Mouse (Mus musculus): ENCODE data around the gene Abca4. TPM values are rescaled to one million over a fixed set of nuclear protein-coding genes. Genes with fewer than 3 reads are reported as not detected.

The Abca4 gene
- polyA plus RNA-seq, 1 experiment from 2014 or later = 0.70 TPM

DNA sequence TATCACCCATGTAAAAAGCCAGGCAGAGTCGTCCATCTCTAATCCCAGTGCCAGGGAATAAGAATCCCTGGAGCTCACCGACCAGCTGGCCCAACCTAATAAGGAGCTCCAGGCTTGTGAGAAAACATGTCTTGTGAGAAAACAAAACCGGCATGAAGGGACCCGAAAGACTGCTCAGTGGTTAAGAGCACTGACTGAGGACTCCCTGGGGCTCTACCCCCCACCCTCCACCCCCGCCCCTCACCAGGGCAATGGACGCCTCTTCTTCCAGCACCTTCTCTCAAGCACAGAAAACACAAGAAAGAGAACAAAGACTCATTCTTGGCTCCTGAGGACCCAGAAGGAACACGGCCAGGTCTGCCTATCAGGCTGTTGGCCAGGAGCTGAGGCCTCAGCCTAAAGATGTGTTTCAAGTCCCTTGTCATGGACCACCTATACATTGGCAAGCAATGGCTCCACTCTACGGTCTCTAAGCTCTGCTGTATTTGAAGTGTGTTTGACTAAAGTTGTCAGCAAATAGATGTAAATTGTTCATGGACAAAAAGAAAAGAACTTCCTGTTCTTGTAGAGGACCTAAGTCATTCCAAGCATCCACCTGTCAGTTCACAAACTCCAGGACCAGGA, 23.1 kb upstream of the Abca4 start:
- Histone ChIP-seq H3K27ac (ENCODE audit: low read depth, low read length) (no peak overlapping the region), H3K27me3 (ENCODE audit: control insufficient read depth, insufficient read depth, low read length) (no peaks in the 10 kb centered on the region), H3K4me1 (ENCODE audit: control insufficient read depth, insufficient read depth, low read length) (no peaks in the 10 kb centered on the region), H3K4me3 (ENCODE audit: low read length) (no peak overlapping the region), H3K36me3 (ENCODE audit: control insufficient read depth, insufficient read depth, low read length) (no peaks in the 10 kb centered on the region), H3K9ac (ENCODE audit: low read depth, low read length) (no peak overlapping the region), H3K4me2 (replicated peaks; ENCODE audit: low read depth, low read length) (no peak overlapping the region), H3K9me3 (ENCODE audit: control insufficient read depth, low read length) (no peaks in the 10 kb centered on the region)
- WGBS = 89% methylated on average over 8 of the region's 8 CpGs
- no peak for ATAC-seq (ENCODE audit: low FRiP score, low TSS enrichment)

DNA sequence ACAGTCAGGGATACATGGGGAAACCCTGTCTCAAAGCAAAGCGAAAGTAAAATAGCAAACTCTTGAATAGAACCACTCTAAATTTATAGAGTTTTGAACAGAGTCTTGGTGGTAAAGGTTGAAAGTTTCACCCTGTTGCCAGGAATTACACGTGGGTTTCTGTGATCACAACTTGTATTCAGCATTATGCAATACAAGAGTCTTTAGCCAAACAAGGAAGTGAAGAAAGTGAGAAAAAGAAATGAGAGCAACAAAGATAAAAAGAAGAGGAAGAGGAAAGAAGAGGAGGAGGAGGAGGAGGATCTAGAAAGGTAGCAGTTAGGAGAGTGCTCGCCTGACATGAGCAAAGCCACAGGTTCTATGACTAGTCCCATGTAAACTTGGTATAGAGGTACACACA, 21.9 kb upstream of the Abca4 start:
- H3K4me1 ChIP-seq (ENCODE audit: control insufficient read depth, insufficient read depth, low read length) = no peaks in the 10 kb centered on the region
- ATAC-seq (ENCODE audit: low FRiP score, low TSS enrichment) = no peak
- H3K4me2 ChIP-seq (replicated peaks; ENCODE audit: low read depth, low read length) = no peak overlapping the region
- 78% methylated on average over 3 of the region's 3 CpGs for WGBS
- no peaks in the 10 kb centered on the region for H3K36me3 ChIP-seq (ENCODE audit: control insufficient read depth, insufficient read depth, low read length)
- no peaks in the 10 kb centered on the region for H3K9me3 ChIP-seq (ENCODE audit: control insufficient read depth, low read length)
- no peak overlapping the region for H3K27ac ChIP-seq (ENCODE audit: low read depth, low read length)
- no peak overlapping the region for H3K4me3 ChIP-seq (ENCODE audit: low read length)
- no peak overlapping the region for H3K9ac ChIP-seq (ENCODE audit: low read depth, low read length)
- no peaks in the 10 kb centered on the region for H3K27me3 ChIP-seq (ENCODE audit: control insufficient read depth, insufficient read depth, low read length)

DNA sequence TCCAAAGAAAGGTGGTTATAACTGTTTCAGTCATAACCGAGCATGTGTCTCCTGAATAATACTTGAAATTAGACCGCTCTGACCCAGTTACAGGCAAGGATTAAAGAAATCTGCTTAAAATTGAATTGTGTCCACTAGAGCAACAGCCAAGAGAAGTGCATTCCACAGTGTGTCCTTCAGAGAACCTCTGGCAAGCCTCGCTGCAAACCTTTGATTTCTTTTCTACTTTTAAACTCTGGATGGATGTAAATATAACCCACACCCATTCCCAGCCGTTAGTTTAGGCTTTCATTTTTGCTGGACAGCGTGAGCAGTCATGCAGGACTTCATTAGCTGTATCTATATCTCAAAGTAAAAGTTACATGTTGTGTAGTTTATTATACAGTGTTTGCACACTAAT, 17.6 kb upstream of the Abca4 start:
- Histone ChIP-seq H3K27me3 (ENCODE audit: control insufficient read depth, insufficient read depth, low read length) (no peaks in the 10 kb centered on the region), H3K9me3 (ENCODE audit: control insufficient read depth, low read length) (no peaks in the 10 kb centered on the region), H3K4me2 (replicated peaks; ENCODE audit: low read depth, low read length) (no peak overlapping the region), H3K4me3 (ENCODE audit: low read length) (no peak overlapping the region), H3K4me1 (ENCODE audit: control insufficient read depth, insufficient read depth, low read length) (no peaks in the 10 kb centered on the region), H3K9ac (ENCODE audit: low read depth, low read length) (no peak overlapping the region), H3K36me3 (ENCODE audit: control insufficient read depth, insufficient read depth, low read length) (no peaks in the 10 kb centered on the region), H3K27ac (ENCODE audit: low read depth, low read length) (0 out of 2 replicates have a peak overlapping the region, but pooled peaks have one; percentile 19)
- 65% methylated on average over 5 of the region's 5 CpGs for WGBS
- no peak; the same call in 1 of the 2 replicates for ATAC-seq (ENCODE audit: low FRiP score, low TSS enrichment)

DNA sequence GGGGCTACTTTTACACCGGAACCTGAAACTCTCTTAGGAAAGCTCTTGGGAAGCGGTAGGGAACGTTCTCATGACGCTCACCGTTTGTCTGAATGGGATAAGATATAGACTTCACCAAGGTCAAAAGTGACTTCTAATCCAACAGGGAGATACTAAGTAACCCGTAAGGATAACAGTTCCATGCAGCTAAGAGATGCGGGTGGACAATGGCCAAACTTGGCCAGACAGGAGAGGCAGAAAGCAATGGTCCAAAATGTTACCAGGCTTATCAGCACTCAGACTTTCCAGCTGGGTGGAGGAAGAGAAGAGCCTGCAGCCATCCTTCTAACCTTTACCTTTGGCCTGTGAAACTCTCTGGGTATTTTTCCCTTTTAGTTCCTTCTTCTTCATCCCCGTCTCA, 16.5 kb upstream of the Abca4 start:
- Histone ChIP-seq H3K9ac (ENCODE audit: low read depth, low read length) (no peak overlapping the region), H3K4me1 (ENCODE audit: control insufficient read depth, insufficient read depth, low read length) (no peaks in the 10 kb centered on the region), H3K27me3 (ENCODE audit: control insufficient read depth, insufficient read depth, low read length) (no peaks in the 10 kb centered on the region), H3K4me2 (replicated peaks; ENCODE audit: low read depth, low read length) (no peak overlapping the region), H3K4me3 (ENCODE audit: low read length) (no peak overlapping the region), H3K9me3 (ENCODE audit: control insufficient read depth, low read length) (no peaks in the 10 kb centered on the region), H3K27ac (ENCODE audit: low read depth, low read length) (no peak overlapping the region), H3K36me3 (ENCODE audit: control insufficient read depth, insufficient read depth, low read length) (no peaks in the 10 kb centered on the region)
- ATAC-seq (ENCODE audit: low FRiP score, low TSS enrichment) = no peak
- 89% methylated on average over 8 of the region's 8 CpGs for WGBS

DNA sequence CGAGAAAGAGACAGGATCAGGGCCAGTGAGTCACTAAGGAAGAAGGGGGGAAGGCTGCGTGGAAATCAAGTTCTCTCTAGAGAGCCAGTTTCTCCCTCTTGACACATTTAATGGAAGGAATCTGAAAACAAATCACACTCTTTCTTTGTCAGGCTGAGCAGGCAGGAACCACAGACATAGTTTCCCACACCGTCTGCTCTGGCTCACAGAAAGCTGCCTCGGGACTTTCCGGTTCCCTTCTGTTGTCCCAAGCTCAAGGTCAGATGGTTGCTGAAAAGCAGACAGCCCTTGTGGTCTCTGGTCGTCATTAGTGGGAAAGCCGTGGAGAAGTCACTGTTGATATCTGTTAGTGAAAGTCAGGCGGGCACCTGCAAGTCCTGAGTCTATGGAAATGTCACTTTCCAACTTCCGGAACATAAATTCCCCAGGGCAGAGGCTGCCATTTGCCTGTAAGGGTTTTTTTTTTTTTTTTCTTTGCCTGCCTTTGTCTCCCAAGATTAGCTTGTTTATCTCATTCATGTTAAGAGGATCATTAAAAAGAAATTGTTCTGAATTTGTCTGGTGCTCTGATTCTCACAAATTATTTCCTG, 10.9 kb upstream of the Abca4 start:
- peak overlapping the region; percentile 3; the same call in 1 of the 2 replicates for H3K27ac ChIP-seq (ENCODE audit: low read depth, low read length)
- 0 out of 2 replicates have a peak, but pooled peaks cover 3% of the 10 kb centered on the region for H3K9me3 ChIP-seq (ENCODE audit: control insufficient read depth, low read length)
- no peak overlapping the region for H3K4me2 ChIP-seq (replicated peaks; ENCODE audit: low read depth, low read length)
- no peak overlapping the region for H3K4me3 ChIP-seq (ENCODE audit: low read length)
- no peak overlapping the region for H3K9ac ChIP-seq (ENCODE audit: low read depth, low read length)
- WGBS = 52% methylated on average over 9 of the region's 9 CpGs
- no peaks in the 10 kb centered on the region for H3K27me3 ChIP-seq (ENCODE audit: control insufficient read depth, insufficient read depth, low read length)
- H3K36me3 ChIP-seq (ENCODE audit: control insufficient read depth, insufficient read depth, low read length) = no peaks in the 10 kb centered on the region
- H3K4me1 ChIP-seq (ENCODE audit: control insufficient read depth, insufficient read depth, low read length) = no peaks in the 10 kb centered on the region
- ATAC-seq (ENCODE audit: low FRiP score, low TSS enrichment) = no peak

DNA sequence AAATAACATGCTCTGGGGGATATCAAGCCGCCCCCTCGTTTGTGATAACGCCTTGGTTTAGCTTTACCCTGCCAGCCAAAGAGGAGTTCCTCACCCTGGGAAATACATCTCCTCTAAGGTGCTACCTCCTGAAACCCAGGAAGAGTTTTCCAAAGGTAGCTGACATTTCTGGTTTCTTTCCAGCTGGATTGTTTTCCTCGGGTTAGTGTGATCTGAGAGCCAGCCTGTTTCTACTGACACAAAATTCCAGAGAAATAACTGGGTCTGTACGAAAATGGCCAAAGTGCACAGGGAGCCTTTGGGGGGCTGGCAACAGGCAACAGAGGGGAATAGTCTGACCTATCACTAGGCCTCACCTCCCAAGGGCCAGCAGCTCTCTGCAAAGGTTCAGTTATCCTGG, 10.0 kb upstream of the Abca4 start:
- WGBS = 70% methylated on average over 5 of the region's 5 CpGs

DNA sequence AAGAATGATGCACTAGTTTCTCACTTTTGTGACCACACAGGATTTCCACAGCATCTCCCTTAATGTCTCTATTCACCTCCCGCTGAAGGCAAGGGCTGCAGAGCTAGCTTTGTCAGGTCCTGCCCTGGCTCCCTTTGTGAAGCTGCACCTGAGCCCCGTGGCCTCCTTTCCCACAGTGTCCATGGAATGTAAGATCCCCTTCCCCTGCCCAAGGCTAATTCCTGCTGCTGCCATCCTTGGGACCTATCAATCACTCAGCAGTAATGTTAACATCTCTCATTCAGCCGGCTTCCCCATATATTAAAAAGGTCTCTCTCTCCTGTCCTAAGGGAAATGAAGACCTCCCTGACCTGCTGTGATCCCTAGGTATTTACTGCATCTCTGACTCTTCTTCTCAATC, 9.2 kb upstream of the Abca4 start:
- 51% methylated on average over 3 of the region's 3 CpGs for WGBS
- no peak overlapping the region for H3K27ac ChIP-seq (ENCODE audit: low read depth, low read length)
- no peak overlapping the region for H3K4me3 ChIP-seq (ENCODE audit: low read length)
- H3K27me3 ChIP-seq (ENCODE audit: control insufficient read depth, insufficient read depth, low read length) = no peaks in the 10 kb centered on the region
- H3K4me2 ChIP-seq (replicated peaks; ENCODE audit: low read depth, low read length) = no peak overlapping the region
- ATAC-seq (ENCODE audit: low FRiP score, low TSS enrichment) = no peak
- 0 out of 2 replicates have a peak, but pooled peaks cover 3% of the 10 kb centered on the region for H3K9me3 ChIP-seq (ENCODE audit: control insufficient read depth, low read length)
- H3K4me1 ChIP-seq (ENCODE audit: control insufficient read depth, insufficient read depth, low read length) = no peaks in the 10 kb centered on the region
- no peaks in the 10 kb centered on the region for H3K36me3 ChIP-seq (ENCODE audit: control insufficient read depth, insufficient read depth, low read length)
- H3K9ac ChIP-seq (ENCODE audit: low read depth, low read length) = no peak overlapping the region

More for the DNA sequence above, 10.0 kb upstream of the Abca4 start:
- Histone ChIP-seq H3K4me1 (ENCODE audit: control insufficient read depth, insufficient read depth, low read length) (no peaks in the 10 kb centered on the region), H3K4me3 (ENCODE audit: low read length) (no peak overlapping the region), H3K27me3 (ENCODE audit: control insufficient read depth, insufficient read depth, low read length) (no peaks in the 10 kb centered on the region), H3K27ac (ENCODE audit: low read depth, low read length) (no peak overlapping the region), H3K9me3 (ENCODE audit: control insufficient read depth, low read length) (0 out of 2 replicates have a peak, but pooled peaks cover 3% of the 10 kb centered on the region), H3K9ac (ENCODE audit: low read depth, low read length) (no peak overlapping the region), H3K36me3 (ENCODE audit: control insufficient read depth, insufficient read depth, low read length) (no peaks in the 10 kb centered on the region), H3K4me2 (replicated peaks; ENCODE audit: low read depth, low read length) (no peak overlapping the region)
- no peak for ATAC-seq (ENCODE audit: low FRiP score, low TSS enrichment)

DNA sequence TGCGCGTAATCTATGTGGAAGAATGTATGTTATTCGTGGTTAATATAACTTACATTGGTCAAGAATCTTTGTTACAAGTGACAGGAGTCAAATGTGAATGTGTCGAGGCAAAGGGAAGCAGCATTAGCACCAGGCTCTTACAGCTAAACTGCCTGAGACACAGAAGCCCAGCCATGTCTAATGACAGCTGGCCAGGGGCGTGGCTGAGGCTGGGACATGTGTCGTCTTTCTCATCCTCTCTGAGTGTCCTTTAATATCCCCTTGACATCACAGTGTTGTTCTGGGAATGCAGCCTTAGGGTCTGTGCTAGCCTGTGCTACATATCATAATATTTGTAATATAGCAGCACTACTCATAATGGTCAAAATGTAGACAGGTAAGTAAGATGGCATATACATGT, 3.7 kb upstream of the Abca4 start:
- no peak overlapping the region for H3K9ac ChIP-seq (ENCODE audit: low read depth, low read length)
- H3K9me3 ChIP-seq (ENCODE audit: control insufficient read depth, low read length) = 0 out of 2 replicates have a peak, but pooled peaks cover 3% of the 10 kb centered on the region
- WGBS = 73% methylated on average over 6 of the region's 6 CpGs
- H3K4me1 ChIP-seq (ENCODE audit: control insufficient read depth, insufficient read depth, low read length) = peaks cover 20% of the 10 kb centered on the region; the same call in 1 of the 2 replicates
- H3K27ac ChIP-seq (ENCODE audit: low read depth, low read length) = no peak overlapping the region
- ATAC-seq (ENCODE audit: low FRiP score, low TSS enrichment) = no peak
- no peaks in the 10 kb centered on the region for H3K36me3 ChIP-seq (ENCODE audit: control insufficient read depth, insufficient read depth, low read length)
- H3K4me3 ChIP-seq (ENCODE audit: low read length) = no peak overlapping the region
- H3K4me2 ChIP-seq (replicated peaks; ENCODE audit: low read depth, low read length) = no peak overlapping the region
- peaks cover 9% of the 10 kb centered on the region; the same call in 1 of the 2 replicates for H3K27me3 ChIP-seq (ENCODE audit: control insufficient read depth, insufficient read depth, low read length)

DNA sequence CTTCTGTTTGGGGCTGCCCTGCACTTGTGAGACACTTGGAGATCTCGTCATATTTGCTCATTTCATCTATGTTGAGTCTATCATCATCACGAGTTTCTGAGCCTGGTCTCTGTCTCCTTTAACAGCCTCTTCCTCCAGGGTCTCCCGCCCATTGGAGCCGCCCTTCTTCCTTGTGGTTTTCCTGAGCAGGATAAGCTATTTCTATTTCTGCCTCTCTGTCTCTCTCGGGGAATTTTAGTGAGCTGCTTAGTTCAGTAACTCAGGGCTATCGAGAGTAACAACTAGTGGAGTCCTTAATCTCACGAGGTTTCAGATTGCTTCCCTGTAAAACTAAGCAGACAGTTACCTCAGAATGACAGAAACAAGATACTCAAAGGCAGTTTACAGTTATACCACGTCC, 1.1 kb upstream of the Abca4 start:
- WGBS = 11% methylated on average over 8 of the region's 8 CpGs
- ATAC-seq (ENCODE audit: low FRiP score, low TSS enrichment) = no peak
- peaks cover 37% of the 10 kb centered on the region for H3K4me1 ChIP-seq (ENCODE audit: control insufficient read depth, insufficient read depth, low read length)

More for the DNA sequence above, 1.1 kb upstream of the Abca4 start:
- Histone ChIP-seq H3K9ac (ENCODE audit: low read depth, low read length) (no peak overlapping the region), H3K9me3 (ENCODE audit: control insufficient read depth, low read length) (no peaks in the 10 kb centered on the region), H3K4me2 (replicated peaks; ENCODE audit: low read depth, low read length) (peak overlapping the region; percentile 26; the same call in 1 of the 2 replicates), H3K4me3 (ENCODE audit: low read length) (no peak overlapping the region), H3K27me3 (ENCODE audit: control insufficient read depth, insufficient read depth, low read length) (peaks cover 9% of the 10 kb centered on the region; the same call in 1 of the 2 replicates), H3K36me3 (ENCODE audit: control insufficient read depth, insufficient read depth, low read length) (no peaks in the 10 kb centered on the region), H3K27ac (ENCODE audit: low read depth, low read length) (no peak overlapping the region)

Data from kidney, embryonic 14.5 days (tissue).